Mouse (Mus musculus) retina, postnatal 7 days (tissue): ENCODE measurements around the gene Zcchc7.
"Not testable (repeated sequence)": the region's sequence is repeated elsewhere in the genome, so short reads cannot be mapped to it uniquely, and the experiment has no call there.

Experiments
- DNase-seq: peaks from one replicate; pipeline ENCODE4 v3.0.0-alpha.2; 2012; ENCODE audit warnings: low read depth, low spot score

Zcchc7 gene

DNA sequence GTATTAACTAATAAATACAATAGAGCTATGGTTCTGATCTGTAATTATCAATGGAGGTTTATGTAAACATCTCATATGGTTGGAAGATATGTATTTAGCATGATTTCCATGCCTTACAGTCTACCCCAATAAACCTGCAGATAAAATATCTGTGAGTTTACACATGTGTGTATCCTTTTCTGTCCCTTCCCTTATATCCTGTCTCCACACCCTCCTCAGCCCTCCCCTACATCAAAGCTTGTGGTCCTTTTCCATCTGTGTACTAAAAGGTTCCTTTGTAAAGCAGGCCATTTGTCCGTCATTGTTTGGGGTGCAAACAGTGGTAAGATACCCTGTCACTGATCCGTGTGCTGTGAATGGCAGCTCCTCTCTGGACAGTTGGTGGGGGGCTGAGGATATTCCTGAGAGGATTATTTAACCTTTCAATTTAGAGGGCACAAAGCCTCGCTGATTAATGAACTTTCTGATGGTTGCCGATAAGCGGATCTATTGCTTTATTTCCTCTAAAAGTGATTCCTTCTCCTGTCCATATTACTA, 161.7 kb downstream of the Zcchc7 start:
- peak; percentile 11 for DNase-seq

- DNase-seq, result no peak
These were observed 162.2 kb downstream of the Zcchc7 start for GRCm38 (mm10) chr4:44917907-44918306.

- no peak for DNase-seq
These were observed 165.2 kb downstream of the Zcchc7 start for GRCm38 (mm10) chr4:44920831-44921230.

GRCm38 (mm10) chr4:44922466-44923128, 166.9 kb downstream of the Zcchc7 start:
- DNase-seq, result no peak

DNA sequence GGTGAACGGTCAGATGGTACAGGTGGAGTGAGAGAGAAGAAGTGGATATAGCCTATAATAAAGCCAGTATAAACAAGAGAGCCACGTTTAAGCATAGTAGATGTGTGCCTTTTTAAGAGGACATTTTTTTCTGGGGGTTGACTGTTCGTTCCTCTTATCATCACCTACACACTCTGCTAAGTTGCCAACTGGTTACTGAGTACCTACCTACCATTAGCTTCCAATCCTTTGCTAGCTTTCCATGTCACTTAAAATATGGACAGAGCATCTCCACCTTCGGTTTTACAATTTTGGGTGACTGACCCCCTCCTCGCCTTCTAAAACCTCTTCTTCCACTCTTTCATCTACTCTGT, 167.4 kb downstream of the Zcchc7 start:
- DNase-seq, result no peak

- DNase-seq, result no peak
These were observed 172.3 kb downstream of the Zcchc7 start for GRCm38 (mm10) chr4:44927934-44928333.

DNA sequence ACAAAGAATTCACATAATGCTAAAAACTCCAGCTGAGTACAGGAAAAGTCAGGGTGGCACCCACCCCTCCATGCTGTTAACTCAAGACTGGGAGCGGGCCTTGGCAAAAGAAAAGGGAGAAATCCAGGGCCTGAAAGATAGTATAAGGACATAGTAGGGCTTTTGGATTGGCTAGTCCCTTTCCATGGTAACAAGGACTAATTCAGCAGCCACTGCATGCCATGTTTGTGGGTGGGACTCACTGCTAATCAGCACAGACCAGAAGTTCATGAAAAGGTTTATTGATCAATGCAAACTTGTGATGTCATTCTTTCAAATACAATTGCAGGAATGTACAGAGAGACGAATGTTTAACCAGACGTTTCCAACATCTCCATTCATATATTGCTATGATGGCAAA, 173.1 kb downstream of the Zcchc7 start:
- DNase-seq, result no peak

DNA sequence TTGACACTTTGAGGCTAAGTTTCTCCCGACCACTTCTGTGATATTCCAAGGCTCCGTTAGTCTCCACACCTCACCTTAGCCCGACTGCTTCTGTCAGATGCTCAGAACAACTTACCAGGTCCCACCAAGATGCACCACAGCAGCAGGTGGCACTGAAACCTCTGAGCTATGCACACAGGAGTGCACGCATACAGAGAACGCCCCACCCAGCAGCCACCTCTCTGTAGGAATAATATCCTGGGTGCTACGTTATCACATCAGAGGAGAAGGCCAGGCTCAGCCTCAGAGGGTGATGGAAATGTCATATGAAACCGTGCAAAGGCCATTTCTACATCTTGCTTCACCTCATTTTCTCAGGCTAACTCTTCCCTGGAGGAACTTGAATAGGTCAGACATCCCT, 174.7 kb downstream of the Zcchc7 start:
- no peak for DNase-seq

- no peak for DNase-seq
These were observed 176.1 kb downstream of the Zcchc7 start for GRCm38 (mm10) chr4:44931732-44932131.

GRCm38 (mm10) chr4:44938359-44939340, 183.0 kb downstream of the Zcchc7 start:
- no peak for DNase-seq

- DNase-seq, result no peak
These were observed 184.0 kb downstream of the Zcchc7 start for GRCm38 (mm10) chr4:44939576-44940249.

DNA sequence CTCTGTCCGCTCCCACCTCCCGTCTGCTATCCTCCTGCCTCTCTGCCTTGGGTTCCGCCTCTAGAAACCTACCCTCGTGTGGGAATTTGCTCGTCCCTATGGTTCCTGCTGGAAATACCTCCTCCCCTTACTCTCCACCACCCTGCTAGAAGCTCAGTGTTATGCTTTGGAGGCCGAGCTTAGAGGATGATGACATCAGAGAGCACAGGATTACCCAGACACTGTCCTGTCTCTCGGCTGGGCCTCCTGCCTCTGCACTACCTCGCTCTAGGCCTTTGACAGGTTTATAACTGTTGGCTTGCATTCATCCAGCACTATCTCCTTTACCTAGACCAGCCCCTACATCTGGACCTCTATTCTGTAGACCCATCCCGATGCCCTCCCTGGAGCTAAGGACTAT, 184.6 kb downstream of the Zcchc7 start:
- no peak for DNase-seq

DNA sequence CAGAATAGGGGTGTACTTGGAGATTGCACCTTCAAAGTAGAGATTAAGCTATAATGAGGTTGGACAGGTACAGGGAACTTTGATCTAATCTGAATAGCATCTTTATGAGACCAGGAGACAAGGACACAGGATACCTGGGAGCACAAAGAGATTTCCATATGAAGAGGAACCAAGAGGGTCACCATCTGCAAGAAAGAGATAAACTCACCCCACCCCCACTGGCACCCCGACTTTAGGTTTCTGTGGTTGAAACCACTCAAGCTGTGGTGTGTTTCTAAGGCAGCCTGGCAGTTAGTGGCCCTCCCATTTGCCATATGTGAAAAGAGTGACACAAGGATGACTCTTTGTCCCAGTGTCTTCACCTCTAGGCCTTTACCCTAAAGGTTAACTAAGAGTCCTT, 186.6 kb downstream of the Zcchc7 start:
- no peak for DNase-seq

- no peak for DNase-seq
These were observed 187.8 kb downstream of the Zcchc7 start for GRCm38 (mm10) chr4:44943480-44943879.

DNA sequence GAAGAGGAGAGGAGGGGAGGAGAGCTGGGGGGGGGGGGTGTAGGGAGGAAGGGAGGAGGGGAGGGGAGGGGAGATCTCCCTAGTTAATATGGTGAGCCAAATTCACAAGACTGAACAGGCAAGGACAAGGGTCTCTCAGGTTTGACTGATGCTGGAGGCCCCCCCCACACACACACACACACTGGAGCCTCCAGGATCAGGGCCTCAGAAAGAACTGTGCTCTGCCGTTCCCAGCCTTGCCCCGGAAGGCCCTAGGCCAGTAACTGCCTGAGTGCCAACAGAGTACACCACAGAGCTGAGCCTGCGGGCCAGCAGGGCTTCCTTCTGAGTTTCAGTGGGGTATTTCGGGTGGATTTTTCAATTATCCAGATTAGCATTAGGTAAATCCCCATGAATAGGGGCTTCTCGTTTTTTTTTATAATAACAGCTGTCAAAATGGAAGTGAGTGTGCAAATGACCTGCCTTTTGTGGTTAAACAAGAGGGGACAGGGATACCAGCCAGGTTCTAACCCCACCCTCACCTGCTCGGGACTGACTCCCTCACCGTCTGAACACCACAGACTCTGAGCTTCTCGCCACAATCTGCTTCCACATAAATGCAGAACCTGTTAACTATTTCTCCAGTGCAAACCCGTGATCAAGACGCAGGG, 188.9 kb downstream of the Zcchc7 start:
- DNase-seq, result peak; percentile 13

DNA sequence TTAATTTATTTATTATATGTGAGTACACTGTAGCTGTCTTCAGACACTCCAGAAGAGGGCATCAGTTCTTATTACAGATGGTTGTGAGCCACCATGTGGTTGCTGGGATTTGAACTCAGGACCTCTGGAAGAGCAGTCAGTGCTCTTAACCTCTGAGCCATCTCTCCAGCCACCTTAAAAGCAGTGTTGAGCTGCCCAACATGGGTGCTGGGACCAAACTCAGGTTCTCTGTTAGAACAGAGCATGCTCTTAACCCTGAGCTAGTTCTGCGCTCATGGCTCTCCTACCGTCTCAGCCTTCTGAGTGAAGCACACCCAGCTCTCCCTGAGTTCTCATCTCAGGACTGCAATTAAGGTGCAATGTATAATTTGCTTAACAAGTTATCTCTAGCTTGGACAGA, 190.4 kb downstream of the Zcchc7 start:
- not testable (repeated sequence) for DNase-seq

GRCm38 (mm10) chr4:44947464-44947863, 191.8 kb downstream of the Zcchc7 start:
- DNase-seq, result no peak

DNA sequence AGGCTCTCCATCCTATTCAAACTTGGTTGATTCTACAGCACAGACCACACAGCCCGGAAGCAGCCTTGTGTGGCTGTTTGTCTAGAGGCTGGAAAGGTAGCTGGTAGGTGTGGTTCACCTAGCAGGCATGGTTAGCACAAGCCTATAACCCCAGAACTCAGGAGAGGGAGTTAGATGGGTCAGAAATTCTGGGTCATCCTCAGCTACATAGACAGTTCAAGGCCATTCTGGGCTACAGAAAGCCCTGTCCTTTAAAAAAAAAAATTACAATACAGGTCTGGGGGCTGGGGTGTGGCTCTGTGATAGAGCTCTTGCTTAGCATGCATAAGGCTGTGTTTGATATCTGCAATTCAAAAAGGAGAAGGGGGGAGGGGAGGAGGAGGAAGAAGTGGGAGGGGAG, 192.6 kb downstream of the Zcchc7 start:
- no peak for DNase-seq

DNA sequence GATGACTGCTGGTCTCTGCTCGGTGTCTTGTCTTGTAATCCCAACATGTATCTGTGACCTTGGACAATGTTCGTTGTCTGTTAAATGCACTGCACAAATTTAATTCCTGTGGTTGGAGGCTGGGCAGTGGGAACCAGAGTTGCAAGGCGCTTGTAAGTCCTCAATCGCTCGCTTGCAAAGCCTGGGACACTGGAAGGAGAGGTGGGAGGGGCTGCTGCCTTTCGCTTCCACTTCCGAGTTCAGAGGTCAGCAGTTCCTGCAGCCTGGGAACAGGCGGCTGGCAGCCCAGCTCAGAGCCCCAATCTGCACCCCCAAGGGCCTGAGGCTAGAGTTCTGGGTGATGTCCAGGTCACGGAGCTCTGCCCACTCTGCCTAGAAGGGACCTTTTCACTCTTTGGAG, 197.4 kb downstream of the Zcchc7 start:
- DNase-seq, result no peak

DNA sequence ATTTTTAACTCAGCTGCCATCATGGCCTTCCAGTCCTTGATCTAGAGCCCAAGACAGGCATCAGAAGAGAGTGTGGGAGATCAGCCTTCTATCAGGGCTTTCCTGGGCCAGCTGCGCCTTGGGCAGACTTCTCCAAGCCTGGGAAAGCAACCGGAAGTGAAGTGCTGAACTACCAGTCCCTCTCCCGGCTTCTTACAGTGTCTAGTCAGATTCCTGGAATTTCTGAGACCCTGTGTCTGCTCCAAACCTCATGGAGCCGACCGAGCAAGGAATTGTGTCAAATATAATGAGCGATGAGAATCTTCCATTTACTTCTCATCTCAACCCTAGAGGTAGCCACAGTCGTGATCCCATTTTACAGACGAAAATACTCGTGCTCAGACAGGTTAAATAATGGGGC, 203.1 kb downstream of the Zcchc7 start:
- no peak for DNase-seq

GRCm38 (mm10) chr4:44959220-44959619, 203.5 kb downstream of the Zcchc7 start:
- no peak for DNase-seq

DNA sequence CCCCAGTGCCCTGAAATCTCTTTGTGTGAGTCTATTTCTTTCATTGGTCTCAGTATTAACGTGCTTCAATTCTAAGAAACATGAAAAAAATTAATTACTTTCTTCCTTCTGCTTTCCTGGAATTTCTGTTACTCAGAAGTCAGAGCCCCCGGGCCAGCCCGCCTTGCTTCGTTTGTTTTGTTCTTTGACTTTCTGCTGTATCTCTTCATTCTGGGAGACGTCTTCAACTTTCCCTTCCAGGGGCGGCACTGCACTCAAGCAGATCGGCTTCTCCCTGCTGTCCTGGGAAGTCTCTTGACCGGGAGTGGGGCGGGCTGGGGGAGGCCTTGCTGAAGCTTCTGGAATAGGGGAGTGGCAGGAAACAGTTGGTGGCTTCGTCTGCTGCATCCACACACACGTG, 207.5 kb downstream of the Zcchc7 start:
- no peak for DNase-seq
